Mouse (Mus musculus) embryonic facial prominence, embryonic 14.5 days (tissue): ENCODE data around the gene Hspa12a. TPM values are rescaled to one million over a fixed set of nuclear protein-coding genes. Genes with fewer than 3 reads are reported as not detected.
A peak's percentile ranks its signal among the peaks of the same experiment; 100 is the strongest.

Source experiments
- ATAC-seq: fragments of 200-750 bp; cut with Nextera tagmentation; 2 replicates; pipeline ENCODE4 v1.8.0; 2017; ENCODE audit warnings: low read depth, moderate number of reproducible peaks, moderate TSS enrichment
- DNase-seq: peaks from one replicate; pipeline ENCODE4 v3.0.0-alpha.2; 2015; ENCODE audit warnings: low spot score
- H3K27ac ChIP-seq: fragments of 300-500 bp; sonication (generic); replicated peaks from 2 replicates; pipeline ENCODE4 v1.5.1; 2014; ENCODE audit warnings: low read depth, mild to moderate bottlenecking, low read length, moderate library complexity
- H3K27me3 ChIP-seq: fragments of 300-500 bp; sonication (generic); replicated peaks from 2 replicates; pipeline ENCODE4 v1.6.1; 2014; ENCODE audit warnings: low read length; ENCODE audit not compliant: control insufficient read depth, insufficient read depth
- H3K36me3 ChIP-seq: fragments of 300-500 bp; sonication (generic); 2 replicates; pipeline ENCODE4 v1.6.1; 2014; ENCODE audit warnings: low read length, mixed read lengths; ENCODE audit not compliant: control insufficient read depth, insufficient read depth
- H3K4me1 ChIP-seq: fragments of 300-500 bp; sonication (generic); 2 replicates; pipeline ENCODE4 v1.6.1; 2014; ENCODE audit warnings: antibody characterized with exemption, low read length; ENCODE audit not compliant: control insufficient read depth, insufficient read depth
- H3K4me2 ChIP-seq: fragments of 300-500 bp; sonication (generic); 2 replicates; pipeline ENCODE4 v1.6.1; 2014; ENCODE audit warnings: low read depth, mild to moderate bottlenecking, low read length, moderate library complexity, mixed read lengths
- H3K4me3 ChIP-seq: fragments of 300-500 bp; sonication (generic); 2 replicates; pipeline ENCODE4 v1.5.1; 2014; ENCODE audit warnings: low read depth, mild to moderate bottlenecking, low read length
- H3K9ac ChIP-seq: fragments of 300-500 bp; sonication (generic); 2 replicates; pipeline ENCODE4 v1.6.1; 2014; ENCODE audit warnings: low read depth, mild to moderate bottlenecking, low read length, moderate library complexity, mixed read lengths
- H3K9me3 ChIP-seq: fragments of 300-500 bp; sonication (generic); 2 replicates; pipeline ENCODE4 v1.6.1; 2016; ENCODE audit warnings: low read length; ENCODE audit not compliant: control insufficient read depth
- WGBS: fragments of 180-500 bp; shearing (Covaris S2); extraction: QIAGEN DNeasy Blood & Tissue Kit; methylation state at CpG from one replicate; pipeline ENCODE4 v1.1.7; 2014; 5-methylcytosine and 5-hydroxymethylcytosine counted together
- polyA plus RNA-seq: library from polyadenylated mRNA; unstranded; fragments of >200 nt; fragmentation: Nextera tagmentation; extraction: Ambion mirVana; gene quantifications from 2 replicates; pipeline ENCODE4 v1.2.1, GENCODE M21; 2014

Gene Hspa12a
- polyA plus RNA-seq, 1 experiment from 2014 or later: 5.8 TPM

GRCm38 (mm10) chr19:58850719-58851466, 92.6 kb downstream of the Hspa12a start:
- ATAC-seq: no peak

GRCm38 (mm10) chr19:58849333-58850131, 93.9 kb downstream of the Hspa12a start:
- WGBS: 77% methylated on average over 13 of the region's 13 CpGs
- H3K4me2 ChIP-seq: no peak overlapping the region
- DNase-seq (no peak), ATAC-seq (no peak)
- H3K4me1 ChIP-seq: no peaks in the 10 kb centered on the region
- no peak overlapping the region for H3K4me3 ChIP-seq
- no peaks in the 10 kb centered on the region for H3K9me3 ChIP-seq
- no peak overlapping the region for H3K27ac ChIP-seq
- H3K9ac ChIP-seq: no peak overlapping the region
- H3K36me3 ChIP-seq: no peaks in the 10 kb centered on the region
- H3K27me3 ChIP-seq: no peaks in the 10 kb centered on the region

More at GRCm38 (mm10) chr19:58850719-58851466, 92.6 kb downstream of the Hspa12a start:
- WGBS: 65% methylated on average over 4 of the region's 7 CpGs
- H3K4me3 ChIP-seq: no peak overlapping the region
- H3K4me2 ChIP-seq: no peak overlapping the region
- H3K9ac ChIP-seq: no peak overlapping the region
- H3K9me3 ChIP-seq: no peaks in the 10 kb centered on the region
- no peak for DNase-seq
- no peak overlapping the region for H3K27ac ChIP-seq
- no peaks in the 10 kb centered on the region for H3K27me3 ChIP-seq
- no peaks in the 10 kb centered on the region for H3K36me3 ChIP-seq
- H3K4me1 ChIP-seq: no peaks in the 10 kb centered on the region

- H3K27me3 ChIP-seq: no peaks in the 10 kb centered on the region
- no peaks in the 10 kb centered on the region for H3K9me3 ChIP-seq
- WGBS: 84% methylated on average over 3 of the region's 3 CpGs
- no peaks in the 10 kb centered on the region for H3K4me1 ChIP-seq
- H3K27ac ChIP-seq: no peak overlapping the region
- H3K4me3 ChIP-seq: no peak overlapping the region
- ATAC-seq (no peak), DNase-seq (no peak)
- no peaks in the 10 kb centered on the region for H3K36me3 ChIP-seq
- H3K9ac ChIP-seq: no peak overlapping the region
- no peak overlapping the region for H3K4me2 ChIP-seq
These were observed 99.8 kb downstream of the Hspa12a start for GRCm38 (mm10) chr19:58843606-58844005.

- Histone ChIP-seq H3K9me3 (no peaks in the 10 kb centered on the region), H3K27ac (no peak overlapping the region), H3K4me2 (no peak overlapping the region), H3K9ac (no peak overlapping the region), H3K4me3 (no peak overlapping the region), H3K36me3 (no peaks in the 10 kb centered on the region), H3K4me1 (no peaks in the 10 kb centered on the region), H3K27me3 (no peaks in the 10 kb centered on the region)
- whole genome bisulfite sequencing: 82% methylated on average over 5 of the region's 5 CpGs
- DNase-seq (no peak), ATAC-seq (no peak)
These were observed 102.7 kb downstream of the Hspa12a start for GRCm38 (mm10) chr19:58840721-58841271.

- no peaks in the 10 kb centered on the region for H3K9me3 ChIP-seq
- H3K4me3 ChIP-seq: no peak overlapping the region
- no peaks in the 10 kb centered on the region for H3K27me3 ChIP-seq
- ATAC-seq: peak; percentile 37; the same call in 1 of the 2 replicates
- DNase-seq: peak; percentile 69
- no peak overlapping the region for H3K27ac ChIP-seq
- H3K9ac ChIP-seq: no peak overlapping the region
- H3K4me2 ChIP-seq: no peak overlapping the region
- no peaks in the 10 kb centered on the region for H3K4me1 ChIP-seq
- H3K36me3 ChIP-seq: no peaks in the 10 kb centered on the region
- 55% methylated on average over 4 of the region's 4 CpGs for WGBS
These were observed 103.6 kb downstream of the Hspa12a start for GRCm38 (mm10) chr19:58839806-58840205.

- Histone ChIP-seq H3K9me3 (no peaks in the 10 kb centered on the region), H3K36me3 (no peaks in the 10 kb centered on the region), H3K4me1 (no peaks in the 10 kb centered on the region), H3K4me2 (no peak overlapping the region), H3K27me3 (no peaks in the 10 kb centered on the region), H3K9ac (no peak overlapping the region), H3K4me3 (no peak overlapping the region), H3K27ac (no peak overlapping the region)
- no peak for DNase-seq
- ATAC-seq: no peak
- WGBS: 52% methylated on average over 3 of the region's 3 CpGs
These were observed 104.1 kb downstream of the Hspa12a start for GRCm38 (mm10) chr19:58839345-58839744.

GRCm38 (mm10) chr19:58838706-58839105, 104.7 kb downstream of the Hspa12a start:
- Histone ChIP-seq H3K27me3 (no peaks in the 10 kb centered on the region), H3K4me1 (no peaks in the 10 kb centered on the region), H3K36me3 (no peaks in the 10 kb centered on the region), H3K9ac (no peak overlapping the region), H3K27ac (no peak overlapping the region), H3K4me3 (no peak overlapping the region), H3K4me2 (no peak overlapping the region), H3K9me3 (no peaks in the 10 kb centered on the region)
- ATAC-seq: no peak
- 68% methylated on average over 9 of the region's 9 CpGs for WGBS
- DNase-seq: no peak

- no peaks in the 10 kb centered on the region for H3K27me3 ChIP-seq
- H3K9ac ChIP-seq: no peak overlapping the region
- no peaks in the 10 kb centered on the region for H3K36me3 ChIP-seq
- H3K4me3 ChIP-seq: no peak overlapping the region
- ATAC-seq (no peak), DNase-seq (no peak)
- WGBS: 56% methylated on average over 13 of the region's 13 CpGs
- no peaks in the 10 kb centered on the region for H3K9me3 ChIP-seq
- H3K27ac ChIP-seq: no peak overlapping the region
- H3K4me2 ChIP-seq: no peak overlapping the region
- no peaks in the 10 kb centered on the region for H3K4me1 ChIP-seq
These were observed 109.7 kb downstream of the Hspa12a start for GRCm38 (mm10) chr19:58833639-58834180.
